Mouse (Mus musculus) forebrain, embryonic 11.5 days (tissue): ENCODE results near the gene Tada1. TPM values are rescaled to one million over a fixed set of nuclear protein-coding genes. Genes with fewer than 3 reads are reported as not detected.

Experiments used
- ATAC-seq: fragments of 200-750 bp; cut with Nextera tagmentation; replicated peaks from 2 replicates; pipeline ENCODE4 v1.8.0; 2017; ENCODE audit warnings: moderate TSS enrichment; ENCODE audit not compliant: low FRiP score
- DNase-seq: peaks from one replicate; pipeline ENCODE4 v3.0.0-alpha.2; 2017; ENCODE audit warnings: low spot score
- H3K27ac ChIP-seq: fragments of 300-500 bp; sonication (generic); 2 replicates; pipeline ENCODE4 v1.5.1; 2014; ENCODE audit warnings: low read depth, low read length
- H3K27me3 ChIP-seq: fragments of 300-500 bp; sonication (generic); 2 replicates; pipeline ENCODE4 v1.6.1; 2014; ENCODE audit warnings: mild to moderate bottlenecking, low read length, mixed read lengths; ENCODE audit not compliant: control insufficient read depth, insufficient read depth
- H3K36me3 ChIP-seq: fragments of 300-500 bp; sonication (generic); 2 replicates; pipeline ENCODE4 v1.6.1; 2014; ENCODE audit warnings: mild to moderate bottlenecking, low read length, moderate library complexity, mixed read lengths; ENCODE audit not compliant: control insufficient read depth, insufficient read depth
- H3K4me1 ChIP-seq: fragments of 300-500 bp; sonication (generic); replicated peaks from 2 replicates; pipeline ENCODE4 v1.6.1; 2014; ENCODE audit warnings: low read length, mixed read lengths; ENCODE audit not compliant: control insufficient read depth, insufficient read depth
- H3K4me2 ChIP-seq: fragments of 300-500 bp; sonication (generic); 2 replicates; pipeline ENCODE4 v1.6.1; 2014; ENCODE audit warnings: low read depth, mild to moderate bottlenecking, low read length, moderate library complexity, mixed read lengths; ENCODE audit not compliant: severe bottlenecking
- H3K4me3 ChIP-seq: fragments of 300-500 bp; sonication (generic); 2 replicates; pipeline ENCODE4 v1.5.1; 2014; ENCODE audit warnings: low read depth, low read length
- H3K9ac ChIP-seq: fragments of 300-500 bp; sonication (generic); 2 replicates; pipeline ENCODE4 v1.6.1; 2014; ENCODE audit warnings: low read length
- H3K9me3 ChIP-seq: fragments of 300-500 bp; sonication (generic); 2 replicates; pipeline ENCODE4 v1.6.1; 2016; ENCODE audit warnings: low read length, mixed read lengths; ENCODE audit not compliant: control insufficient read depth
- WGBS: fragments of 180-500 bp; shearing (Covaris S2); extraction: QIAGEN DNeasy Blood & Tissue Kit; methylation state at CpG from one replicate; pipeline ENCODE4 v1.1.7; 2014; 5-methylcytosine and 5-hydroxymethylcytosine counted together
- polyA plus RNA-seq: library from polyadenylated mRNA; unstranded; fragments of >200 nt; fragmentation: Nextera tagmentation; extraction: Ambion mirVana; gene quantifications from 2 replicates; pipeline ENCODE4 v1.2.1, GENCODE M21; 2014

Gene Tada1
- polyA plus RNA-seq, 1 experiment from 2014 or later: 64.0 TPM

GRCm38 (mm10) chr1:166409701-166410220, 30.9 kb downstream of the Tada1 start, which contains the start of gene Pogk:
Pogk (minus strand) TSS chr1:166409863.
- H3K9ac ChIP-seq: peak within 1 kb of the TSS; percentile 90
- DNase-seq: peak; percentile 96
- WGBS: 10% methylated on average over 26 of the region's 49 CpGs
- peaks cover 6% of the 10 kb centered on the region; the same call in 1 of the 2 replicates for H3K4me1 ChIP-seq
- H3K27ac ChIP-seq: peak within 1 kb of the TSS; percentile 46; the same call in 1 of the 2 replicates
- no peaks in the 10 kb centered on the region for H3K27me3 ChIP-seq
- H3K4me3 ChIP-seq: peak within 1 kb of the TSS; percentile 69
- H3K36me3 ChIP-seq: peaks cover 2% of the 10 kb centered on the region; the same call in 1 of the 2 replicates
- peaks cover 7% of the 10 kb centered on the region; the same call in 1 of the 2 replicates for H3K9me3 ChIP-seq
- H3K4me2 ChIP-seq: peak within 1 kb of the TSS; percentile 81
- peak; percentile 96 for ATAC-seq

GRCm38 (mm10) chr1:166411541-166411940, 32.6 kb downstream of the Tada1 start:
- DNase-seq: no peak
- 100% methylated on average over 1 of the region's 1 CpGs for WGBS
- Histone ChIP-seq H3K4me3 (no peak overlapping the region), H3K27ac (no peak overlapping the region), H3K9ac (no peak overlapping the region), H3K36me3 (no peaks in the 10 kb centered on the region; the same call in 1 of the 2 replicates), H3K27me3 (no peaks in the 10 kb centered on the region), H3K9me3 (peaks cover 7% of the 10 kb centered on the region; the same call in 1 of the 2 replicates), H3K4me1 (peaks cover 6% of the 10 kb centered on the region; the same call in 1 of the 2 replicates), H3K4me2 (no peak overlapping the region)
- ATAC-seq: no peak

- H3K9ac ChIP-seq: no peak overlapping the region
- WGBS: 92% methylated on average over 3 of the region's 3 CpGs
- H3K4me2 ChIP-seq: no peak overlapping the region
- H3K9me3 ChIP-seq: peaks cover 7% of the 10 kb centered on the region; the same call in 1 of the 2 replicates
- H3K27me3 ChIP-seq: no peaks in the 10 kb centered on the region
- peaks cover 6% of the 10 kb centered on the region; the same call in 1 of the 2 replicates for H3K4me1 ChIP-seq
- DNase-seq (no peak), ATAC-seq (no peak)
- H3K36me3 ChIP-seq: no peaks in the 10 kb centered on the region
- H3K27ac ChIP-seq: no peak overlapping the region
- no peak overlapping the region for H3K4me3 ChIP-seq
Measured at GRCm38 (mm10) chr1:166412266-166412665, 33.4 kb downstream of the Tada1 start.

GRCm38 (mm10) chr1:166429053-166429452, 50.2 kb downstream of the Tada1 start:
- H3K4me3 ChIP-seq: no peak overlapping the region
- DNase-seq: no peak
- H3K36me3 ChIP-seq: no peaks in the 10 kb centered on the region
- H3K27me3 ChIP-seq: no peaks in the 10 kb centered on the region
- H3K9me3 ChIP-seq: no peaks in the 10 kb centered on the region
- H3K9ac ChIP-seq: no peak overlapping the region
- no peak overlapping the region for H3K4me2 ChIP-seq
- H3K4me1 ChIP-seq: no peaks in the 10 kb centered on the region
- WGBS: 72% methylated on average over 3 of the region's 3 CpGs
- H3K27ac ChIP-seq: no peak overlapping the region
- no peak for ATAC-seq

- DNase-seq: no peak
- ATAC-seq: no peak
- Histone ChIP-seq H3K4me2 (no peak overlapping the region), H3K4me1 (no peaks in the 10 kb centered on the region), H3K9me3 (no peaks in the 10 kb centered on the region), H3K9ac (no peak overlapping the region), H3K4me3 (no peak overlapping the region), H3K27me3 (no peaks in the 10 kb centered on the region), H3K27ac (no peak overlapping the region), H3K36me3 (no peaks in the 10 kb centered on the region)
- WGBS: 73% methylated on average over 10 of the region's 10 CpGs
Measured at GRCm38 (mm10) chr1:166429809-166430431, 51.0 kb downstream of the Tada1 start.

GRCm38 (mm10) chr1:166439426-166439825, 60.5 kb downstream of the Tada1 start:
- no peak overlapping the region for H3K4me3 ChIP-seq
- no peak overlapping the region for H3K9ac ChIP-seq
- no peaks in the 10 kb centered on the region for H3K9me3 ChIP-seq
- ATAC-seq: no peak
- H3K27me3 ChIP-seq: no peaks in the 10 kb centered on the region
- H3K36me3 ChIP-seq: no peaks in the 10 kb centered on the region
- H3K4me1 ChIP-seq: no peaks in the 10 kb centered on the region
- no peak overlapping the region for H3K4me2 ChIP-seq
- no peak for DNase-seq
- WGBS: 74% methylated on average over 6 of the region's 6 CpGs
- no peak overlapping the region for H3K27ac ChIP-seq

GRCm38 (mm10) chr1:166441992-166442391, 63.1 kb downstream of the Tada1 start:
- ATAC-seq (no peak), DNase-seq (no peak)
- no peak overlapping the region for H3K4me2 ChIP-seq
- H3K4me1 ChIP-seq: no peaks in the 10 kb centered on the region
- no peak overlapping the region for H3K9ac ChIP-seq
- WGBS: 90% methylated on average over 3 of the region's 3 CpGs
- no peak overlapping the region for H3K4me3 ChIP-seq
- no peaks in the 10 kb centered on the region for H3K36me3 ChIP-seq
- H3K9me3 ChIP-seq: no peaks in the 10 kb centered on the region
- no peaks in the 10 kb centered on the region for H3K27me3 ChIP-seq
- no peak overlapping the region for H3K27ac ChIP-seq
